Mouse (Mus musculus) testis, postnatal 10 days (tissue): Measurements from ENCODE around the gene Pmm1.
"Not testable (repeated sequence)": the region's sequence is repeated elsewhere in the genome, so short reads cannot be mapped to it uniquely, and the experiment has no call there.

Source experiments
- DNase-seq: peaks from one replicate; pipeline ENCODE4 v3.0.0; 2021; ENCODE audit warnings: low spot score

Pmm1 gene

DNA sequence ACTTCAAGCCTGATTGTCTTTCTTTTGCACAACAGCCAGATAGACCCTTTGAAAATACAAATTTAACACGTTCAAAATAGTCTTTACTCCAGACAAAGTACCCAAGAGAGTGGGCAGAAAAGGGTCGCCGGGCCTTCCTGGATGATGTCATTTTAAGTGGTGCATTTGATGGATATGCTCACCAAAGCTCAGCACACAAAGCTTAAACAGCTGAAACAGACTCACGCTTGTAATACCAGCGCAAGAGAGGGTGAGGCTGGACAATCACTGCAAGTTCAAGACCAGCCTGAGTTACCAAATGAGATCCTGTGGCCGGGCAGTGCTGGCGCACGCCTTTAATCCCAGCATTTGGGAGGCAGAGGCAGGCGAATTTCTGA is 34.3 kb downstream of the Pmm1 start:
- no peak for DNase-seq

- peak; percentile 99 for DNase-seq
Measured at GRCm38 (mm10) chr15:81925760-81926445, 34.8 kb downstream of the Pmm1 start, which contains the start of gene Polr3h. Gene Polr3h, minus strand, starts transcription at chr15:81926240.

GRCm38 (mm10) chr15:81924933-81925332 is 35.8 kb downstream of the Pmm1 start:
- no peak for DNase-seq

DNA sequence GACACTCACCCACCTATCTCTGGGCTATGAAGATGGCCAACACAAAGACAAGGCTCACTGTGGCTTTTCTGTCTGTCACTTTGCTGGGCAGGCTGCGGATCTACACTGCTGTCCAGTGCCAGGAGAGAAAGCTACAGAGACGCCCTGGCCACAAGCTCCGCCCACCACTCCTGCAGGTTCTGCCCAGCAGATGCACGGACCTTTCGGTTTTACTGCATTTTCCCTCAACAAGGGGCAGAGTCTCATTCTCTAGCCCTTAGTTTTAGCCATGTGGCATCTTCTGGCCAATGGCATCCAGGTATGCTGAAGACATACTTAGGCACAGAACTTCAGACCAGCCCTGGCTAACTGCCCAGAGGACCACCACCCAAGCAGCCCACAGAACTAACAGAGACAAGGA is 39.5 kb downstream of the Pmm1 start:
- no peak for DNase-seq

- no peak for DNase-seq
Measured at GRCm38 (mm10) chr15:81920546-81921217, 40.0 kb downstream of the Pmm1 start.

- no peak for DNase-seq
Measured at GRCm38 (mm10) chr15:81919062-81919461, 41.7 kb downstream of the Pmm1 start.

DNA sequence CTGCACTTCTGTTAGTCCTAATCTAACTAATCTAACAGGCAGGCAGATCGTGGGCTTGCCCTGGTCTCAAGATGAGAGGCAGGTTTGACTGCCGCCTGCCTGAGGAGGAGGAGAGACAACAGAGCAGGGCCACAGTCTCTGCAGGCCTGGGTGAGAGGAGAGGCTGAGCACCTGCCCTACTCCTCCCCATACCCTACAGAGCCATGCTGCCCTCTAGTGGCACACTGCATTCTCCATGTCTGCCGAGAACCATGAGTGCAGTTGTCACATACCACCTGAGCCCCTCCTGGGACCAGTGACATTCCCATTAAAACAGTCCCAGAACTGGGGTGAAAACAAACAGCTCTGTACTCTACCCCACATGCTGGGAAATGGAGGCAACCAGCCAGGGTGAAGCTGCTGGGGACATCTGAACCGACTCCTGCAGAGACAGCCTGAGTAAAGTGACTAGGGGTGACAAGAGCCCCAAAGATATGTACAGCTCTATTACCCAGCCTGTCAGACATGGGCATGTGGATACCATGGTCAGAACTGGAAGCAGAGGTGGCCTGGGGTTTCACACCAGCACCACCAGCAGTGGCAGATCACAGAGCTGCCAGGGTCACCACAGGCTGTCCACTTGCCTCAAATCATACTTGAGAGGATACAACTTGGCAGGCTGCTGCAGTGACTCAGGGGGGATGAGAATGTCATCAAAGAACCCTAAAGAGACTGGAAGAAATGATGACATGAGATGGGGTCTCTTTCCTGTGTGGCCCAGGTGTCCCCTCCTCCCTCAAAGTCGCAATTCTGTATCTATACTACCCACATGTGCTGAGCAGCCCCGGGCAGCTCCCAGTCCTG is 42.9 kb downstream of the Pmm1 start:
- DNase-seq, result peak; percentile 85

DNA sequence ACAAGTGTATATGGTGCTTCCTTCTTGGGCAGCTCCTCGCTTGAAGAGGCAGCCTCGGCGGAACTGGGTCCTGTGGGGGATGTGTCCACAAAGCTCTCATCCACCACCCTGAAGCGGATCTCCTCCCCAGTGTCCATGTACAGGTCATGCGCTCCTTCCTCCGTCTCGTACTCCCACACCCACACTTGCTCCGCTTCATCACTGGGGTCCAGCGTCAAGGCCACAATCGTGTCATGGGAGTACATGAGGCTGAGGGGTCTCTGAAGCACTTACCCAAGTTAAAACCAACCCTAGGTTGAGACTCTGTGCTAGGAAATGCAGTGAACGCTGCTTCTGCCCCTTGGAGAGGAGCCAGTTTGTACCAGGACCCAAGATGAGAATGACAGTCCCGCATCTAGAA is 43.5 kb downstream of the Pmm1 start:
- DNase-seq, result no peak

DNA sequence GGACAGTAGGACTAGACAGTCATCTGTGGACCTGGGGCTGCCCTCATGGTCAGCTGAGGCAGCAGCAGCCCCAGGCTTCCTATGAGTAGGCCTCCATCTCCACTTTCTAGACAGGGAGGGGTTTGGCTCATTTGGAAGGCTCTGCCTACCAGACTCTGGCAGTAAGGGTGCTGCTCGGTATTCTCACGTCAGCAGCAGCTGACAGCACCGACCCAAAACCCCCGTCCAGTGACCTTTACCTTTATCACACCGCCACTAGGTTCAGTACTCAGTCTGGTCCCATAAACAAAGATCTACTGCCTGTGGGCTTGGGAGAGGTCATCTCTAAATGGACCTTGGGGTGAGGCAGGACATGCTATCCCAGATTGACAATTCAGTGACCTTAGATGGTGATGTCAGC is 45.1 kb downstream of the Pmm1 start:
- DNase-seq, result no peak

DNA sequence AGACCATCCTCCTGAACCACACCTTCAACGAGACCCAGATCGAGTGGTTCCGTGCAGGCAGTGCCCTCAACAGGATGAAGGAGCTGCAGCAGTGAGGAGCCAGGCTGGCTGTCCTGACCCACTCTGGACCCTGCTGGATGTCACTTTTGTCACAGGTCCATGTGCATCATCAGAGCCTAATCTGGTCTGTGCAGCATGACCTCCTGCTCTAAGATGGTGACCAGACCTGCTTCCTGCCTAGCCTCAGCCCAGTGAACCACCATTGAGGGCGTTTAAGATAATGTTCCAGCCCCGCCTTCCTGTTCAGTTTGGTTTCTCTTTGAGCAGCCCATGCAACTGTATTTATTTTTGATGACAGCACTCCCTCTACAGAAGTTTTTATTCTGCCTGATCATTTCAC is 46.1 kb downstream of the Pmm1 start:
- no peak for DNase-seq

DNA sequence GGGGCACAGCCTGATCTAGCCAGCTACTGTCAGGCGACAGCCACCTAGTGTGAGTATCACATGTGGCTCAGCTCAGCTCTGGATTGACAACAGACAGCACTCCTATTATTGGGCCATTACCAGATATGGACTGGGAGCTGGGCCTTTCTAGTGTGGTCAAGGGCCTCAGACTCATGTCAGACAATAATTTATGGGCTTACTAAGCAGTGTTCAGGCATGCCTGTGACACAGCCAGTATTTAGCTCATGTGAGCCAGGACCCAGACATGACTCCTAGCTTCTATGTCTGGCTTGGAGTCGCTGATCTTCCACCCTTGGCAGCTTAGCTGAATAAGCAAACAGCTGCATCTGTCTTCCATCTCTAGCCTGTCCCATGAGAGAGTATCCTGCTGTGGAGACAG is 48.2 kb downstream of the Pmm1 start:
- no peak for DNase-seq

DNA sequence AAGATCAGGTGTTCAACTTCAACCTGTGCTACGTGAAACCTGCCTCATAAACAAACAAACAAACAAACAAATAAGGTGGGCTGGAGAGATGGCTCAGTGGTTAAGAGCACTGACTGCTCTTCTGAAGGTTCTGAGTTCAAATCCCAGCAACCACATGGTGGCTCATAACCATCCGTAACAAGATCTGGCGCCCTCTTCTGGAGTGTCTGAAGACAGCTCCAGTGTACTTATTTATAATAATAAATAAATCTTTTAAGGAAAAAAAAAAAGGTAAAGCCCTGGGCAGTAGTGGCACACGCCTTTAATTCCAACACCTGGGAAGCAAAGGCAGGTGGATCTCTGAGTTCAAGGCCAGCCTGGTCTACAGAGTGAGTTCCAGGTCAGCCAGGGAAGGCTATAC is 52.0 kb downstream of the Pmm1 start:
- not testable (repeated sequence) for DNase-seq

DNA sequence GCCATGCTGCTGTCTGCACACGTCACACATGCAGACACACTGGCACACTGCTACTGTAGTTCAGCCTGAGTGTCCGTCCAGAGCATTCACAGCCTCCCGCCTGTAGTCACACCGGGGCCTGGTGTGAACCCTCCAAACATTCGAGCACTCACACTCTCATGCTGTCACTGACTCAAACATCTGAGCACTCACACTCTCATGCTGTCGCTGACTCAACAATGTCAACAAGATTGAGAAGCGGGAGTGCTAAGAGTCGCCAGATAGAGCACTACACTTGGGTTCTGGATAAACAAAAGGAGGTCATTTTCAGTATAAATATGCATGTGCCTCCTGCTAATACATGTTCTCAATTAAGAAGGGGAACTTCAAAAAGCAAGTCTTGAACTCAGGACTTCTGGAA is 52.8 kb downstream of the Pmm1 start:
- DNase-seq, result no peak

GRCm38 (mm10) chr15:81904939-81905338 is 55.8 kb downstream of the Pmm1 start:
- DNase-seq, result peak; percentile 91
